Comparison of ENCODE assay signal across 9 mouse cellular contexts in genomic region chr9:35342436-35342835, GRCm38 (mm10).
DNase-seq lines count a peak whose midpoint lies in the region; ATAC-seq lines count a peak whose summit lies in the region.
"Had no signal": no experiment of that assay in that cellular context is flagged by ENCODE, and none has a peak within 500 bp of the region (broad histone marks: within the 10 kb centered on the region; RNA-seq: fewer than 3 reads in every experiment).

No protein-coding gene starts in this region.

- no peak for ATAC-seq in embryonic facial prominence, embryonic 15.5 days (ENCODE audit: insufficient number of reproducible peaks, low FRiP score, low TSS enrichment, low read depth)
- peak; percentile 48 for ATAC-seq in limb, embryonic 12.5 days (ENCODE audit: insufficient number of reproducible peaks, insufficient read depth, low FRiP score, low TSS enrichment, low read depth)
- ATAC-seq in midbrain, embryonic 13.5 days: no peak

- no peak overlapping the region for H3K4me2 ChIP-seq in embryonic facial prominence, embryonic 15.5 days (replicated peaks)
- no peak overlapping the region; the same call in 1 of the 2 replicates for H3K4me2 ChIP-seq in limb, embryonic 12.5 days
- H3K4me2 ChIP-seq in midbrain, embryonic 13.5 days (replicated peaks): no peak overlapping the region
- H3K4me2 ChIP-seq: hindbrain, embryonic 12.5 days had no signal

- no peak overlapping the region for H3K9ac ChIP-seq in embryonic facial prominence, embryonic 15.5 days
- H3K9ac ChIP-seq in limb, embryonic 12.5 days (replicated peaks): no peak overlapping the region
- no peak overlapping the region for H3K9ac ChIP-seq in midbrain, embryonic 13.5 days (replicated peaks)
- H3K9ac ChIP-seq: hindbrain, embryonic 12.5 days had no signal

- H3K27me3 ChIP-seq in embryonic facial prominence, embryonic 15.5 days: no peaks in the 10 kb centered on the region
- no peaks in the 10 kb centered on the region for H3K27me3 ChIP-seq in limb, embryonic 12.5 days
- H3K27me3 ChIP-seq in midbrain, embryonic 13.5 days: peaks cover 52% of the 10 kb centered on the region

- H3K4me3 ChIP-seq in embryonic facial prominence, embryonic 15.5 days (replicated peaks): no peak overlapping the region
- no peak overlapping the region for H3K4me3 ChIP-seq in limb, embryonic 12.5 days (replicated peaks)
- H3K4me3 ChIP-seq in midbrain, embryonic 13.5 days (replicated peaks): no peak overlapping the region
- H3K4me3 ChIP-seq: hindbrain, embryonic 12.5 days had no signal

- peak; percentile 36 for DNase-seq in embryo, embryonic 10 days (ENCODE audit: low spot score)
- DNase-seq in embryo, embryonic 11 days: no peak
- DNase-seq in Muller cell, postnatal 12 days (ENCODE audit: inconsistent ontology term): peak; percentile 75
- DNase-seq in left cerebral cortex, adult 9 months (ENCODE audit: low spot score in 2 of 2): no peak
- no peak for DNase-seq in T-cell, adult 2 months (ENCODE audit: low spot score)

- H3K27ac ChIP-seq in embryonic facial prominence, embryonic 15.5 days (replicated peaks): peak overlapping the region; percentile 87
- H3K27ac ChIP-seq in limb, embryonic 12.5 days: peak overlapping the region; percentile 94
- no peak overlapping the region for H3K27ac ChIP-seq in midbrain, embryonic 13.5 days
- H3K27ac ChIP-seq: hindbrain, embryonic 12.5 days had no signal

- peaks cover 70% of the 10 kb centered on the region for H3K4me1 ChIP-seq in embryonic facial prominence, embryonic 15.5 days
- peaks cover 79% of the 10 kb centered on the region for H3K4me1 ChIP-seq in limb, embryonic 12.5 days (replicated peaks)
- peaks cover 28% of the 10 kb centered on the region for H3K4me1 ChIP-seq in midbrain, embryonic 13.5 days (replicated peaks)

- H3K9me3 ChIP-seq in embryonic facial prominence, embryonic 15.5 days (replicated peaks): no peaks in the 10 kb centered on the region
- no peaks in the 10 kb centered on the region for H3K9me3 ChIP-seq in limb, embryonic 12.5 days
- no peaks in the 10 kb centered on the region for H3K9me3 ChIP-seq in midbrain, embryonic 13.5 days
- H3K9me3 ChIP-seq: hindbrain, embryonic 12.5 days had no signal

- H3K36me3 ChIP-seq in embryonic facial prominence, embryonic 15.5 days: no peaks in the 10 kb centered on the region
- no peaks in the 10 kb centered on the region for H3K36me3 ChIP-seq in limb, embryonic 12.5 days
- no peaks in the 10 kb centered on the region for H3K36me3 ChIP-seq in midbrain, embryonic 13.5 days
- H3K36me3 ChIP-seq: hindbrain, embryonic 12.5 days had no signal

- WGBS in embryonic facial prominence, embryonic 15.5 days: 28% methylated on average over 2 of the region's 2 CpGs
- WGBS in limb, embryonic 12.5 days: 21% methylated on average over 2 of the region's 2 CpGs
- 49% methylated on average over 2 of the region's 2 CpGs for WGBS in midbrain, embryonic 13.5 days

Comparison
In these comparisons a context has a peak if more than half of its experiments do, and no peak if none do; other contexts are left out.
1. DNase-seq: peak in embryo, embryonic 10 days (single experiment) and Muller cell, postnatal 12 days (single experiment); none in embryo, embryonic 11 days (single experiment), left cerebral cortex, adult 9 months (0 of 2) and T-cell, adult 2 months (single experiment).